Mouse (Mus musculus) activated CD4-positive, CD25-positive, alpha-beta regulatory T cell, adult 9 weeks (primary cell): ENCODE results near the gene Dctpp1. TPM values are rescaled to one million over a fixed set of nuclear protein-coding genes. Genes with fewer than 3 reads are reported as not detected.

Source experiments
- polyA plus RNA-seq: library from polyadenylated mRNA; unstranded; fragments of 100-300 nt; shearing (Covaris generic); gene quantifications from one replicate; pipeline ENCODE4 v1.2.1, GENCODE M21; 2017

Gene Dctpp1
- polyA plus RNA-seq = 48.1 TPM

DNA sequence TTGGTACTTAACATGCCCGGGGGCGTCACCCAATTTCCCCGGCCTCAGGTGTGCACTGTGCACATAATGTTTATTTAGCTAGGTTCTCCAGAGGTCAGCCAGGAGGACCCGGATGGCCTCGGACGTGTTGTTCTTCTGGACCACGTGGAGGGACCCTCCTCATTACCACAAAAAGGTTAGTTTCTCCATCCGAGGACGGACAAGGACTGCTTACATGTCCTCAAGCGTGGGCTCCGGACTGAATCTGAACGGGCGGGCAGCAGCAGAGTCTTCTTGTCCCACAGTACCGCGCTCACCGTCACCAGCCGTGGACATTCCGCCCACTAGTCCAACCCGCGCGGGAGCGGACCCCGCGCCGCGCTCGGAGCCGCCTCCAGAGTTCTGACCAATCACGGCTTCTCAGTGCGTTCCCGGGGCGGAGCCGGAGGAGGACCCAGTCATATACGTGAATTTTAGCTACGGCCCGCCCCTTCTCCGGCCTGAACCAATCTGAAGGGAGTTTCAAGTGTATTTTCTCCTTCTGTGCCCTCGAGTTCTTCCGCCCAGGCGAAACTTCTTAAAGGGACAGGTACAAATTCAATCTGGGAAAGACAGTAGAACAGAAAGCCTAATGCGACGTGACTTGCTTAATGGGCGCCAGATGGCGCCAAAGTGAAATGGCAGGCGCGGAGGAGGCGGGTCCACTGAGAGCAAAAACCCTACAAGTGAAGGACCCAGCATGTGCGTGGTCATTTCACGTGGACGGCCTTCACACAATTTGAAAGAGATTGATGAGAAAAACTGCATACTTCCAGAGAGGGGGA is at the start of gene Dctpp1:
TSS of gene Dctpp1 (minus strand) at position 401 of the 803 bp plus-strand sequence.

DNA sequence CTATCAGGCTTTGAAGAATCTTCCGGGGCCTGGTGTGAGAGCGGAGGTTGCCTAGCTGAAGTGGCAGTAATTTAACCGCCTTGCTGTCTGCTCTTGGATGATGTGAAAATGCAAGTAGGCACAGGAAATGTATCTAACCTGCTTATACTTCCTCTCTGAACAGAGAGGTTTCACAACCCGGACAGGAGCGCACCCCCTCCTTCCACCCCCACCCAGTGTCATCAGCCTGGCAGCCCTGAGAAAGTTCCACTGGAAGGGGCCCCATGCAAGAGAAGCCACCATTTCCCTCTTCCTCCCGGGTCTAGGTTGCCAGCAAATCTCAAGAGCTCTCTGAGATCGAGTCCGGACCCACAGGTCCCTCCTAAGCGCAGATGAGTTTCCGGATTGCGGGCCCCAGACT is 35.6 kb upstream of the Dctpp1 start, which contains the start of gene Itgal:
TSS of gene Itgal (plus strand) at position 163 of the 400 bp plus-strand sequence.

DNA sequence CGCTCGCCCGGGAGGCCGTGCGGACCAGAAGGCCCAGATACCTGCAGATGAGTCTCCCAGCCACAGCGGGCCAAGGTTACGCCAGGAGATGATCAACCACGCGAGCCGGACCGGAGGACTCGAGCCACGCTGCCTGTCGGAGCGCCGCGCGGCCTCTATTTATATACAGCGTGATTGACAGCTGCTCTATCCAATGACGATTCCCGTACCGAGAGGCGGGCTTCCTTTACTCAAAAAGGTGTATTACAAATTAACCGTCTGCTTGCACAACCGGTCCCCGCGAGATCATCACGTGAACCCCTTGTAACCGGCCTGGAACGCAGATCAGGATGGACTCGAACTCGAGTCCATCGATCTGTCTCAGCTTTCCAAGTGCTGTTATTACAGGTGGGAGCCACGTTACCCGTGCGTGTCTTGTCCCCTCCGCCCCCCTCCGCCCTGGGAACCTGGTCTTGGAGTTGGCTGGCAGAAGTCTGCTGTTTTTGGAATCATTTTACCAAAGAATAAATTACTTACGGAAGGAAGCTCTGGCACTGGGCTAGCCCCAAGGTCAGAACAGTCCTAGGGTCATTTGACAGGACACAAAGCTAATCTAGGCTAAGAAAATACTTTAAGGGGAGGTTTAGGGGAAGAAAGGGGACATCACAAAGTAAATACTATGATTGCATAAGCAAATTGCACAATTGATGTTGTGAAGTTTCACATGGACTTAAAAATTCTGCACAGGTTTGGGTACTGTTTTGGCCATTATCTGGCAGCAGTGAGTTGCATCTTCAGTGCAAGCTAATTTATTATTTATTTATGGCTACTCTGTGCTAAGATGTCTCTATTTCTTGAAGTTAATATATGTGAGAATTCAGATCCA is 13.6 kb upstream of the Dctpp1 start, which contains the start of gene Sephs2:
TSS of gene Sephs2 (minus strand) at position 131 of the 865 bp plus-strand sequence.

DNA sequence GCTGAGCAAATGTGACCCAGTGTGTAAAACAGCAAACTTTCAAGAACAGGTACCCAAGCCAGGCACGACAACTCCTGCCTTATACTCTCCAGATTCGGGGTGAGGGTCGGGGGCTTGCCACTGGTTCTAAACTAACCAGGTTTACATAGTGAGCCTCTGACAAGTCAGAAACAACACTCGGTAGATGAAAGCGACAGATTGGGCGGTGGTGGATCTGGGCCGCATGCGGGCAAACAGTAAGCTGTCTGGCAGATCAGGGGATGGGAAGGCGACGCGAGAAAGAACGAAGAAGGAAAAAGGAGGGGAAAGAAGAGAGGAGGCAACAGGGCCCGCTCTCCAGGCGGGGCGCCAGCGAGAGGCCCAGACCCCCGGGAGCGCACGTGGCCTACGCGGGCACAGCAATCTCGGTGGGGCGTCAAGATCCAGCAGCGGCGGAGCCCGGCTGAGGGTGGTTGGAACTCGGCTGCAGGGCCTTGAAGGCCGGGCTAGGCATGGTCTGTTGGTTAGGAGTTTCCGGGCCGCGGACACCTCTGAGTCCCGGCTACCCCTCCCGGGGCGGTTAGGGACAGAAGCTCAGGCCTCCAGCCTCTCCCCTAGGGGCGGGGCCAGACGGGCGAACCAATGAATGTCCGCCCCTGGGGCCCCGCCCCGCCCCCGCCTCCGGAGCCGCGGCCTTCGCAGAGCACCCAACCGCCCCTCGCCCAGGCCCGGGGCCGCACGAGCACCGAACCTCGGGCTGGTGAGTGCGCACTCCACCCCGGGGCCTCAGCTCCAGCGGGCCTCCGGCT is 16.4 kb downstream of the Dctpp1 start, which contains the start of gene Zfp771:
TSS of gene Zfp771 (plus strand) at position 405 of the 788 bp plus-strand sequence.

DNA sequence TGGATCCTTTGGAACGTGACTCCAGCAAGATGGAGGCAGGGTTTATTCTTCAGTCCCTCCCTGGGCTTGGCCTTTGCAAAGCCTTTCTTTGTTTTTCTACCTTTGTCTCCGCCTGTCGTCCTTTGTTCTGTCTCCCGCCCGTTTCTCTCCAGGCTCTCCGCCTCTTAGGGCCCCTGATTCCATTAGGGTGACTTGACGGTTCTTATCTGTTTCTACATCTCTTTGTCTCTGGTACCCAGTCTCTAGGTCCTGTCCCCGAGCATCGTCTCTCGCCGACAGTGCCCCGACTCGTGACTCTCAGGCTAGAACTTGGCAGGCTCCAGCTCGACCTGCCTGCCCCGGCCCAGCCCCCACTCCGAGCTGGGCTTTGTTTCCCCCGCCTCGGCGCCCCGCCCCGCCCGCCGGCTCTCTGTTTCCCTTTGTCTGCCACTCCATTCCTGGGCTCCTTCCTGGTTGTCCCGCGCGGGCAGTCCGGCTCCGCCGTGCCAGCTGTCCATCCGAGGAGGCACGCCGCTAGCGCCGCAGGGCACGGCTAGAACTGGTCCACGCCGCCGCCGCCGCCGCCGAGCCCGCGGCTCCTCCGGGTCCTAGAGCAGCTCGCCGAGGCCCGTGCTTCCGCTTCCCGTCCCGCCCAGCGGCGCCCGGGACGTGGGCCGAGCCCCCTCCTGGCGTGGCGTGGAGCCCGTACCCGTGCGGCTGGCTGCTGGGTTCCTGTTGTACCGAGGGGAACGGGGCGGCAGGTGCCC is 27.7 kb downstream of the Dctpp1 start, which contains the start of the genes Zfp553 and Sept1:
TSS of gene Zfp553 (plus strand) at position 440 of the 746 bp plus-strand sequence.
TSS of gene Sept1 (minus strand) at position 509 of the 746 bp plus-strand sequence.

DNA sequence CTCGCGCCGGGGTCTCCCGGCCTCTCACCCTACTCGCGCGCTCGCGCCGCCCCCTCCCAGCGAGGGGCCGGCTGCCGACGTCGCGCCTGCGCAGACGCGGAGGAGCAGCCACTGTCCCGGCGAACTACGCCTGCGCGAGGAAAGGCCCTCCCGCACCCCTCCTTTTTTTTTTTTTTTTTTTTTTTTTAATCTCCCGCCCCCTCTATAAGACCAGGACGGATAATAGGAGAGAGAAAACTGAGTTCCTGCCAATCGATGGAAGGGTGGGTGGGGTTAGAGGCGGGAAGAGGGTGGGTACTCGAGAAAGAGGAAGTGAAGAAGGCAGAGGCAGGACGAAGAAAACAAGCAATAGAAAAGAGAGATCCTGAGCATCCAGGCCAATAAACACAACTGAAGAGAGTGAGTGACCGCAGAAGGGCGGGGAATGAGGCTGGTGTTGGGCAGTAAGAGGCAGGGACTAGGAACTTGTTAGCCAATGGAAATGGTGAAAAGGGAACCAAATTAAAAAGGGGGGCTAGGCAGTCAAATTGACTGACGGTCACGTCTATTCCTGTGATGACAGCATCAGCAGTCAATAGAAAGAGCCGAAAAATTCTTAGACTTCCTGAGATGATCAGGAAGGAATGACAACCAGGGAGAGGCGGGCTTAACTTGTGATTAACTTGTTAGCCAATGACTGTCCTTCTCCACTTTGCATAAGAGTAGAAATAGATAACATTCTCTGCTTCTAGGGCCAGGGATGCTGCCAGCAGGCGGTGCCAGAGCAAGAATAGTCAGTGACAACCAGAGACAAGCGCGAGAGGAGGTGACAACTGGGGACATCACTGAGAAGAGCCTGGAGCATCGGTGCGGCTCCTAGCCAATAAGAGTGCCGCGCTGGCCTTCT is 51.7 kb downstream of the Dctpp1 start, which contains the start of gene Mylpf:
TSS of gene Mylpf (plus strand) at position 338 of the 886 bp plus-strand sequence.

DNA sequence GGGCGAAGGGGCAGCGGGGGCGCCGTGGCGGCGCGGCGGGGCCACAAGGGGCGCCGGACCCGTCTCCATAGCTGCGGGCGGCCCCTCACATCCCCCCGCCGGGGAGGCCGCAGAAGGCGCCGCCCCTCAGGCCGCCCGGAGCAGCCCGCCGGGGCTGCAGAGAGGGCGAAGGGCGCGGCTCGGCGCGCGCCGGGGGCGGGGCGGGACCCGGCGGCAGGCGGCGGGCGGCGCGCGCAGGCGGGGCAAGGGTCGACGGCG is 52.3 kb downstream of the Dctpp1 start, which contains the start of gene Tbc1d10b:
TSS of gene Tbc1d10b (minus strand) at position 174 of the 258 bp plus-strand sequence.

Other genes with a start within 250 kb of the Dctpp1 start
- 59.1 TPM for gene Mvp, start 246.1 kb downstream of the Dctpp1 start, polyA plus RNA-seq
- gene Pagr1b, start 244.2 kb downstream of the Dctpp1 start, polyA plus RNA-seq = 0.97 TPM
- gene Pagr1a, start 243.4 kb downstream of the Dctpp1 start, polyA plus RNA-seq = 149 TPM
- 32.7 TPM for gene Gm42742, start 239.6 kb downstream of the Dctpp1 start, polyA plus RNA-seq
- gene Prrt2, start 239.5 kb downstream of the Dctpp1 start, polyA plus RNA-seq = 14.6 TPM
- gene Maz, start 233.7 kb downstream of the Dctpp1 start, polyA plus RNA-seq = 24.7 TPM
- gene Kif22, start 218.2 kb downstream of the Dctpp1 start, polyA plus RNA-seq = 18.7 TPM
- not detected for gene Zg16, start 173.4 kb downstream of the Dctpp1 start, polyA plus RNA-seq
- gene AI467606, start 169.3 kb downstream of the Dctpp1 start, polyA plus RNA-seq = 389 TPM
- 19.1 TPM for gene Qprt, start 138.5 kb downstream of the Dctpp1 start, polyA plus RNA-seq
- 101 TPM for gene Spn, start 122.9 kb downstream of the Dctpp1 start, polyA plus RNA-seq
- gene Cd2bp2, start 64.7 kb downstream of the Dctpp1 start, polyA plus RNA-seq = 80.9 TPM
- gene Tbc1d10b, start 52.2 kb downstream of the Dctpp1 start, polyA plus RNA-seq = 12.2 TPM
- gene Mylpf, start 51.8 kb downstream of the Dctpp1 start, polyA plus RNA-seq = 20.7 TPM
- 20.7 TPM for gene Zfp553, start 27.6 kb downstream of the Dctpp1 start, polyA plus RNA-seq
- 488 TPM for gene Sept1, start 27.6 kb downstream of the Dctpp1 start, polyA plus RNA-seq
- gene Zfp771, start 16.4 kb downstream of the Dctpp1 start, polyA plus RNA-seq = 0.43 TPM
- 22.3 TPM for gene Sephs2, start 13.3 kb upstream of the Dctpp1 start, polyA plus RNA-seq
- 433 TPM for gene Itgal, start 35.6 kb upstream of the Dctpp1 start, polyA plus RNA-seq
- gene Zfp768, start 84.9 kb upstream of the Dctpp1 start, polyA plus RNA-seq = 0.34 TPM
- gene Zfp747, start 115.3 kb upstream of the Dctpp1 start, polyA plus RNA-seq = 18.2 TPM
- 7.5 TPM for gene 9130019O22Rik, start 126.5 kb upstream of the Dctpp1 start, polyA plus RNA-seq
- 6.0 TPM for gene E430018J23Rik, start 132.9 kb upstream of the Dctpp1 start, polyA plus RNA-seq
- 12.8 TPM for gene Zfp764, start 146.1 kb upstream of the Dctpp1 start, polyA plus RNA-seq
- 40.2 TPM for gene Zfp688, start 161.4 kb upstream of the Dctpp1 start, polyA plus RNA-seq
- gene Zfp689, start 188.4 kb upstream of the Dctpp1 start, polyA plus RNA-seq = 8.9 TPM
- 145 TPM for gene Prr14, start 198.9 kb upstream of the Dctpp1 start, polyA plus RNA-seq
- gene Fbrs, start 218.5 kb upstream of the Dctpp1 start, polyA plus RNA-seq = 12.4 TPM